Mouse (Mus musculus): ENCODE results near the gene Gsdma2.

DNA sequence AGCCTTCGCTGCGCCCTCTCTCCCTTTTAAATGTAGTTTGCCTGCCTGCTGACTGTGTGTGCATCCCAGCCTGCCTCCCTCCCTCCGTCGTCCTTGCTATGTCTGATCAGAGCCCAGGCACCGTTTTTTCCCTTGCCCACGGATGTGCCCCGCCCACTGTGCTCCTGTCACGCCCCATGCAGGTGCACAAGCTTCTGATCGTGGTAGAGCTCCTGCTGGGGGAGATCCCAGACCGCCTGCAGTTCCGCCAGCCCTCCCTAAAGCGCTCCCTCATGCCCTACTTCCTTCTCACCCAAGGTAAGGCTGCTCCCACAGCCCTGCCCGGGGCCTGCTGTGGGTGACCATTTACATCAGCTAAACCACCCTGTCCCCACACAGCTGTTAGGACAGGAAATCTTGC is 46.6 kb downstream of the Gsdma2 start:
- no peak for TF ChIP-seq GATA1 (IDR thresholded peaks at IDR 0.05; ENCODE audit: borderline replicate concordance, low read length)
- no peak for TF ChIP-seq FLI1 (IDR thresholded peaks at IDR 0.05; ENCODE audit: low read length)

Measured in megakaryocyte, embryonic 14.5 days (primary cell).